Mouse (Mus musculus): ENCODE results near the gene Aox1.

- no peak for TF ChIP-seq EP300 (IDR thresholded peaks at IDR 0.05; ENCODE audit: insufficient read depth, low read depth, low read length)
- TF ChIP-seq POLR2A (IDR thresholded peaks at IDR 0.05; ENCODE audit: insufficient read depth, low read depth, low read length): no peak
- TF ChIP-seq CTCF (IDR thresholded peaks at IDR 0.05): no peak
Measured at GRCm38 (mm10) chr1:58114666-58115375, 85.1 kb downstream of the Aox1 start.
